Mouse (Mus musculus): Measurements from ENCODE around the gene Arih1. TPM values are rescaled to one million over a fixed set of nuclear protein-coding genes. Genes with fewer than 3 reads are reported as not detected.

Arih1 gene
- polyA plus RNA-seq (2014; fragmentation: Nextera tagmentation; extraction: Ambion mirVana), result 15.3 and 17.3 TPM in 2 replicates

GRCm38 (mm10) chr9:59486549-59487065 is at the start of gene Arih1:
TSS of gene Arih1 (minus strand) at chr9:59486618.
- Histone ChIP-seq H3K36me3 (ENCODE audit: control insufficient read depth, insufficient read depth, low read length) (no peaks in the 10 kb centered on the region), H3K4me2 (peak within 1 kb of the TSS; percentile 83), H3K9me3 (ENCODE audit: control insufficient read depth, low read length) (no peaks in the 10 kb centered on the region), H3K4me3 (ENCODE audit: low read depth, low read length) (peak within 1 kb of the TSS; percentile 99), H3K4me1 (ENCODE audit: control insufficient read depth, insufficient read depth, low read length) (peaks cover 7% of the 10 kb centered on the region), H3K27me3 (ENCODE audit: control insufficient read depth, insufficient read depth, low read length) (no peaks in the 10 kb centered on the region), H3K27ac (ENCODE audit: low read depth, low read length) (peak within 1 kb of the TSS; percentile 99), H3K9ac (ENCODE audit: low read length) (peak within 1 kb of the TSS; percentile 99)
- WGBS, result under 1% methylated on average over 55 of the region's 56 CpGs
- ATAC-seq (ENCODE audit: low FRiP score), result peak; percentile 98
- DNase-seq (ENCODE audit: low spot score, missing footprints), result peak; percentile 100

- Histone ChIP-seq H3K36me3 (ENCODE audit: control insufficient read depth, insufficient read depth, low read length) (no peaks in the 10 kb centered on the region), H3K9ac (ENCODE audit: low read length) (no peak overlapping the region), H3K4me3 (ENCODE audit: low read depth, low read length) (no peak overlapping the region), H3K27me3 (ENCODE audit: control insufficient read depth, insufficient read depth, low read length) (no peaks in the 10 kb centered on the region; the same call in 1 of the 2 replicates), H3K4me1 (ENCODE audit: control insufficient read depth, insufficient read depth, low read length) (no peaks in the 10 kb centered on the region), H3K4me2 (no peak overlapping the region), H3K27ac (ENCODE audit: low read depth, low read length) (no peak overlapping the region), H3K9me3 (ENCODE audit: control insufficient read depth, low read length) (no peaks in the 10 kb centered on the region)
- 82% methylated on average over 4 of the region's 4 CpGs for WGBS
- DNase-seq (ENCODE audit: low spot score, missing footprints) (no peak), ATAC-seq (ENCODE audit: low FRiP score) (no peak)
Observed at GRCm38 (mm10) chr9:59533889-59534288, 47.5 kb upstream of the Arih1 start.

GRCm38 (mm10) chr9:59533422-59533821 is 47.0 kb upstream of the Arih1 start:
- no peak for DNase-seq (ENCODE audit: low spot score, missing footprints)
- no peaks in the 10 kb centered on the region for H3K9me3 ChIP-seq (ENCODE audit: control insufficient read depth, low read length)
- H3K4me2 ChIP-seq, result no peak overlapping the region
- 73% methylated on average over 2 of the region's 2 CpGs for WGBS
- no peak overlapping the region for H3K9ac ChIP-seq (ENCODE audit: low read length)
- ATAC-seq (ENCODE audit: low FRiP score), result no peak
- H3K4me1 ChIP-seq (ENCODE audit: control insufficient read depth, insufficient read depth, low read length), result no peaks in the 10 kb centered on the region
- no peaks in the 10 kb centered on the region for H3K36me3 ChIP-seq (ENCODE audit: control insufficient read depth, insufficient read depth, low read length)
- no peaks in the 10 kb centered on the region; the same call in 1 of the 2 replicates for H3K27me3 ChIP-seq (ENCODE audit: control insufficient read depth, insufficient read depth, low read length)
- H3K27ac ChIP-seq (ENCODE audit: low read depth, low read length), result no peak overlapping the region
- no peak overlapping the region for H3K4me3 ChIP-seq (ENCODE audit: low read depth, low read length)

GRCm38 (mm10) chr9:59531645-59532044 is 45.2 kb upstream of the Arih1 start:
- Histone ChIP-seq H3K27me3 (ENCODE audit: control insufficient read depth, insufficient read depth, low read length) (no peaks in the 10 kb centered on the region), H3K4me3 (ENCODE audit: low read depth, low read length) (no peak overlapping the region), H3K9me3 (ENCODE audit: control insufficient read depth, low read length) (no peaks in the 10 kb centered on the region), H3K4me1 (ENCODE audit: control insufficient read depth, insufficient read depth, low read length) (no peaks in the 10 kb centered on the region), H3K9ac (ENCODE audit: low read length) (no peak overlapping the region; the same call in 1 of the 2 replicates), H3K27ac (ENCODE audit: low read depth, low read length) (no peak overlapping the region), H3K36me3 (ENCODE audit: control insufficient read depth, insufficient read depth, low read length) (no peaks in the 10 kb centered on the region), H3K4me2 (no peak overlapping the region)
- 16% methylated on average over 5 of the region's 5 CpGs for WGBS
- ATAC-seq (ENCODE audit: low FRiP score), result no peak
- DNase-seq (ENCODE audit: low spot score, missing footprints), result no peak

- Histone ChIP-seq H3K9me3 (ENCODE audit: control insufficient read depth, low read length) (no peaks in the 10 kb centered on the region), H3K27ac (ENCODE audit: low read depth, low read length) (no peak overlapping the region), H3K4me3 (ENCODE audit: low read depth, low read length) (no peak overlapping the region), H3K9ac (ENCODE audit: low read length) (no peak overlapping the region), H3K27me3 (ENCODE audit: control insufficient read depth, insufficient read depth, low read length) (no peaks in the 10 kb centered on the region), H3K4me1 (ENCODE audit: control insufficient read depth, insufficient read depth, low read length) (no peaks in the 10 kb centered on the region), H3K36me3 (ENCODE audit: control insufficient read depth, insufficient read depth, low read length) (no peaks in the 10 kb centered on the region), H3K4me2 (no peak overlapping the region)
- ATAC-seq (ENCODE audit: low FRiP score) (no peak), DNase-seq (ENCODE audit: low spot score, missing footprints) (no peak)
- 80% methylated on average over 2 of the region's 2 CpGs for WGBS
Observed at GRCm38 (mm10) chr9:59528274-59528673, 41.9 kb upstream of the Arih1 start.

GRCm38 (mm10) chr9:59527580-59527979 is 41.2 kb upstream of the Arih1 start:
- Histone ChIP-seq H3K4me2 (no peak overlapping the region), H3K9me3 (ENCODE audit: control insufficient read depth, low read length) (no peaks in the 10 kb centered on the region), H3K27me3 (ENCODE audit: control insufficient read depth, insufficient read depth, low read length) (no peaks in the 10 kb centered on the region), H3K36me3 (ENCODE audit: control insufficient read depth, insufficient read depth, low read length) (no peaks in the 10 kb centered on the region), H3K4me3 (ENCODE audit: low read depth, low read length) (no peak overlapping the region), H3K9ac (ENCODE audit: low read length) (no peak overlapping the region), H3K4me1 (ENCODE audit: control insufficient read depth, insufficient read depth, low read length) (no peaks in the 10 kb centered on the region), H3K27ac (ENCODE audit: low read depth, low read length) (no peak overlapping the region)
- no peak for DNase-seq (ENCODE audit: low spot score, missing footprints)
- ATAC-seq (ENCODE audit: low FRiP score), result no peak
- WGBS, result 91% methylated on average over 3 of the region's 3 CpGs

- H3K27ac ChIP-seq (ENCODE audit: low read depth, low read length), result no peak overlapping the region
- no peak for DNase-seq (ENCODE audit: low spot score, missing footprints)
Observed at GRCm38 (mm10) chr9:59526727-59527126, 40.3 kb upstream of the Arih1 start.

GRCm38 (mm10) chr9:59522906-59523305 is 36.5 kb upstream of the Arih1 start:
- 83% methylated on average over 4 of the region's 4 CpGs for WGBS

More at GRCm38 (mm10) chr9:59526727-59527126, 40.3 kb upstream of the Arih1 start:
- Histone ChIP-seq H3K4me2 (no peak overlapping the region), H3K9me3 (ENCODE audit: control insufficient read depth, low read length) (no peaks in the 10 kb centered on the region), H3K4me3 (ENCODE audit: low read depth, low read length) (no peak overlapping the region), H3K27me3 (ENCODE audit: control insufficient read depth, insufficient read depth, low read length) (no peaks in the 10 kb centered on the region), H3K9ac (ENCODE audit: low read length) (no peak overlapping the region), H3K36me3 (ENCODE audit: control insufficient read depth, insufficient read depth, low read length) (no peaks in the 10 kb centered on the region), H3K4me1 (ENCODE audit: control insufficient read depth, insufficient read depth, low read length) (no peaks in the 10 kb centered on the region)
- no peak for ATAC-seq (ENCODE audit: low FRiP score)
- 81% methylated on average over 6 of the region's 6 CpGs for WGBS

GRCm38 (mm10) chr9:59519396-59519795 is 33.0 kb upstream of the Arih1 start:
- no peaks in the 10 kb centered on the region for H3K36me3 ChIP-seq (ENCODE audit: control insufficient read depth, insufficient read depth, low read length)
- peak; percentile 35 for DNase-seq (ENCODE audit: low spot score, missing footprints)
- no peak overlapping the region for H3K9ac ChIP-seq (ENCODE audit: low read length)
- no peak overlapping the region for H3K4me3 ChIP-seq (ENCODE audit: low read depth, low read length)
- no peak overlapping the region for H3K27ac ChIP-seq (ENCODE audit: low read depth, low read length)
- 84% methylated on average over 2 of the region's 2 CpGs for WGBS
- H3K9me3 ChIP-seq (ENCODE audit: control insufficient read depth, low read length), result no peaks in the 10 kb centered on the region
- H3K27me3 ChIP-seq (ENCODE audit: control insufficient read depth, insufficient read depth, low read length), result no peaks in the 10 kb centered on the region
- no peaks in the 10 kb centered on the region for H3K4me1 ChIP-seq (ENCODE audit: control insufficient read depth, insufficient read depth, low read length)
- H3K4me2 ChIP-seq, result no peak overlapping the region
- no peak for ATAC-seq (ENCODE audit: low FRiP score)

More at GRCm38 (mm10) chr9:59522906-59523305, 36.5 kb upstream of the Arih1 start:
- no peaks in the 10 kb centered on the region for H3K27me3 ChIP-seq (ENCODE audit: control insufficient read depth, insufficient read depth, low read length)
- no peaks in the 10 kb centered on the region for H3K4me1 ChIP-seq (ENCODE audit: control insufficient read depth, insufficient read depth, low read length)
- ATAC-seq (ENCODE audit: low FRiP score) (no peak), DNase-seq (ENCODE audit: low spot score, missing footprints) (no peak)
- no peak overlapping the region for H3K4me2 ChIP-seq
- H3K4me3 ChIP-seq (ENCODE audit: low read depth, low read length), result no peak overlapping the region
- no peaks in the 10 kb centered on the region for H3K36me3 ChIP-seq (ENCODE audit: control insufficient read depth, insufficient read depth, low read length)
- no peaks in the 10 kb centered on the region for H3K9me3 ChIP-seq (ENCODE audit: control insufficient read depth, low read length)
- H3K27ac ChIP-seq (ENCODE audit: low read depth, low read length), result no peak overlapping the region
- no peak overlapping the region for H3K9ac ChIP-seq (ENCODE audit: low read length)
